In genomic region chr17:28280423-28280800, GRCm38 (mm10) we compare ENCODE assay signal across 11 mouse cellular contexts. TPM values are rescaled to one million over a fixed set of nuclear protein-coding genes. Genes with fewer than 3 reads are reported as not detected.
A peak's percentile ranks its signal among the peaks of the same experiment; 100 is the strongest.
DNase-seq lines count a peak whose midpoint lies in the region; ATAC-seq lines count a peak whose summit lies in the region.
"Had no signal": no experiment of that assay in that cellular context is flagged by ENCODE, and none has a peak within 500 bp of the region (broad histone marks: within the 10 kb centered on the region; RNA-seq: fewer than 3 reads in every experiment).

No protein-coding gene starts in this region.

- H3K4me2 ChIP-seq in kidney, embryonic 15.5 days, result no peak overlapping the region
- H3K4me2 ChIP-seq: midbrain, embryonic 13.5 days had no signal

- DNase-seq in heart, embryonic 10.5 days (ENCODE audit: low spot score), result no peak
- DNase-seq in heart, adult 11 months, result no peak
- DNase-seq in kidney, adult 11 months, result no peak
- DNase-seq in 416B (ENCODE audit: low read depth), result peak; percentile 67
- no peak for DNase-seq in embryonic facial prominence, embryonic 10.5 days (ENCODE audit: low spot score)
- no peak for DNase-seq in yolk sac, embryonic 10.5 days (ENCODE audit: low spot score)
- no peak for DNase-seq in urinary bladder, adult 2 months (ENCODE audit: low spot score)
- DNase-seq: layer of hippocampus, postnatal 36 days had no signal

- H3K9me3 ChIP-seq in heart, embryonic 10.5 days, result no peaks in the 10 kb centered on the region
- H3K9me3 ChIP-seq in kidney, embryonic 15.5 days (replicated peaks), result no peaks in the 10 kb centered on the region
- H3K9me3 ChIP-seq in embryonic facial prominence, embryonic 10.5 days, result no peaks in the 10 kb centered on the region
- H3K9me3 ChIP-seq: midbrain, embryonic 13.5 days had no signal

- H3K4me3 ChIP-seq in heart, embryonic 10.5 days, result no peak overlapping the region
- H3K4me3 ChIP-seq in kidney, embryonic 15.5 days (replicated peaks), result no peak overlapping the region
- H3K4me3 ChIP-seq in embryonic facial prominence, embryonic 10.5 days, result no peak overlapping the region
- H3K4me3 ChIP-seq: midbrain, embryonic 13.5 days had no signal

- H3K4me1 ChIP-seq in heart, embryonic 10.5 days, result peaks cover 40% of the 10 kb centered on the region
- peaks cover 78% of the 10 kb centered on the region for H3K4me1 ChIP-seq in kidney, embryonic 15.5 days
- H3K4me1 ChIP-seq in embryonic facial prominence, embryonic 10.5 days, result peaks cover 61% of the 10 kb centered on the region

- H3K36me3 ChIP-seq in heart, embryonic 10.5 days, result no peaks in the 10 kb centered on the region
- H3K36me3 ChIP-seq in kidney, embryonic 15.5 days, result no peaks in the 10 kb centered on the region
- no peaks in the 10 kb centered on the region for H3K36me3 ChIP-seq in embryonic facial prominence, embryonic 10.5 days (replicated peaks)
- H3K36me3 ChIP-seq: midbrain, embryonic 13.5 days had no signal

- H3K9ac ChIP-seq in kidney, embryonic 15.5 days, result no peak overlapping the region
- H3K9ac ChIP-seq: liver, embryonic 14.5 days; midbrain, embryonic 13.5 days had no signal

- 65% methylated on average over 7 of the region's 7 CpGs for WGBS in heart, embryonic 10.5 days
- 80% methylated on average over 7 of the region's 7 CpGs for WGBS in kidney, embryonic 15.5 days
- WGBS in embryonic facial prominence, embryonic 10.5 days, result 68% methylated on average over 7 of the region's 7 CpGs

- H3K27me3 ChIP-seq in heart, embryonic 10.5 days (ENCODE audit: insufficient read depth, poor library complexity, severe bottlenecking), result no peaks in the 10 kb centered on the region
- H3K27me3 ChIP-seq in kidney, embryonic 15.5 days, result no peaks in the 10 kb centered on the region
- H3K27me3 ChIP-seq in embryonic facial prominence, embryonic 10.5 days (replicated peaks; ENCODE audit: low read depth, poor library complexity, severe bottlenecking), result no peaks in the 10 kb centered on the region
- H3K27me3 ChIP-seq: midbrain, embryonic 13.5 days had no signal

- peak overlapping the region; percentile 53 for H3K27ac ChIP-seq in heart, embryonic 10.5 days
- peak overlapping the region; percentile 76 for H3K27ac ChIP-seq in kidney, embryonic 15.5 days
- H3K27ac ChIP-seq in embryonic facial prominence, embryonic 10.5 days (replicated peaks), result peak overlapping the region; percentile 68; the same call in 1 of the 2 replicates
- H3K27ac ChIP-seq: liver, embryonic 14.5 days; midbrain, embryonic 13.5 days had no signal

- ATAC-seq in kidney, embryonic 15.5 days (replicated peaks; ENCODE audit: low FRiP score), result no peak

RNA-seq across cellular contexts. Expression of gene Fance, which starts 32.9 kb away (rescaled TPM):
- 25.8 and 30.6 TPM in 2 replicates for polyA plus RNA-seq in heart, embryonic 10.5 days (2016; fragmentation: Nextera tagmentation; extraction: Ambion mirVana)
- 28.4 and 33.7 TPM in 2 replicates for polyA plus RNA-seq in kidney, embryonic 15.5 days (2015; fragmentation: Nextera tagmentation; extraction: Ambion mirVana)
- polyA plus RNA-seq in embryonic facial prominence, embryonic 10.5 days (2016; fragmentation: Nextera tagmentation; extraction: Ambion mirVana), result 28.4 and 30.9 TPM in 2 replicates
- polyA plus RNA-seq in urinary bladder, adult 2 months (2012; rRNA removed), result 11.6 and 18.0 TPM in 2 replicates

RNA-seq across cellular contexts. Expression of gene Rpl10a, which starts 47.9 kb away (rescaled TPM):
- polyA plus RNA-seq in heart, embryonic 10.5 days (2016; fragmentation: Nextera tagmentation; extraction: Ambion mirVana), result 345 and 365 TPM in 2 replicates
- polyA plus RNA-seq in kidney, embryonic 15.5 days (2015; fragmentation: Nextera tagmentation; extraction: Ambion mirVana), result 643 and 689 TPM in 2 replicates
- polyA plus RNA-seq in embryonic facial prominence, embryonic 10.5 days (2016; fragmentation: Nextera tagmentation; extraction: Ambion mirVana), result 539 and 546 TPM in 2 replicates
- polyA plus RNA-seq in urinary bladder, adult 2 months (2012; rRNA removed), result 1,892 and 2,281 TPM in 2 replicates

RNA-seq across cellular contexts. Expression of gene Ppard, which starts 47.9 kb away (rescaled TPM):
- polyA plus RNA-seq in heart, embryonic 10.5 days (2016; fragmentation: Nextera tagmentation; extraction: Ambion mirVana), result 0.87 and 1.2 TPM in 2 replicates
- polyA plus RNA-seq in kidney, embryonic 15.5 days (2015; fragmentation: Nextera tagmentation; extraction: Ambion mirVana), result 2.3 and 2.7 TPM in 2 replicates
- polyA plus RNA-seq in embryonic facial prominence, embryonic 10.5 days (2016; fragmentation: Nextera tagmentation; extraction: Ambion mirVana), result 1.4 and 1.9 TPM in 2 replicates
- polyA plus RNA-seq in urinary bladder, adult 2 months (2012; rRNA removed), result 23.8 and 30.0 TPM in 2 replicates
